Mouse (Mus musculus) myocyte (in vitro differentiated cells): Measurements from ENCODE around the gene H2al1b. TPM values are rescaled to one million over a fixed set of nuclear protein-coding genes. Genes with fewer than 3 reads are reported as not detected.

Experiments used
- H3K27me3 ChIP-seq: one replicate; pipeline ENCODE4 v1.6.1; 2011; ENCODE audit not compliant: control insufficient read depth, insufficient read depth, insufficient read length
- H3K36me3 ChIP-seq: one replicate; pipeline ENCODE4 v1.6.1; 2011; ENCODE audit not compliant: control insufficient read depth, insufficient read depth
- H3K4me2 ChIP-seq: one replicate; pipeline ENCODE4 v1.6.1; 2011; ENCODE audit warnings: low read depth, control low read depth
- H3K4me3 ChIP-seq: one replicate; pipeline ENCODE4 v1.5.1; 2011; ENCODE audit warnings: mild to moderate bottlenecking, control low read depth, moderate library complexity
- H3K79me2 ChIP-seq: one replicate; pipeline ENCODE4 v1.6.1; 2011; ENCODE audit not compliant: control insufficient read depth, insufficient read depth
- H3ac ChIP-seq: one replicate; pipeline ENCODE4 v1.6.1; 2011; ENCODE audit not compliant: control insufficient read depth, insufficient read length
- E2F4 ChIP-seq: IDR thresholded peaks from one replicate; pipeline ENCODE4 v1.6.1; 2011; ENCODE audit warnings: mild to moderate bottlenecking, control low read depth, moderate library complexity; ENCODE audit not compliant: insufficient read depth
- MYOD1 ChIP-seq, 3 experiments: IDR thresholded peaks; one replicate each; pipeline ENCODE4 v1.6.1; 2011; ENCODE audit warnings: control low read depth in 2 of 3, low read depth in 2 of 3, mild to moderate bottlenecking in 2 of 3, moderate library complexity in 1 of 3; ENCODE audit not compliant: insufficient read length in 2 of 3, control insufficient read depth in 1 of 3
- MYOG ChIP-seq, 3 experiments: IDR thresholded peaks; one replicate each; pipeline ENCODE4 v1.6.1; 2011; ENCODE audit warnings: control low read depth in 2 of 3, low read depth in 2 of 3, mild to moderate bottlenecking in 2 of 3; ENCODE audit not compliant: insufficient read length in 2 of 3, control insufficient read depth in 1 of 3, insufficient read depth in 1 of 3
- POLR2A ChIP-seq: IDR thresholded peaks from one replicate; pipeline ENCODE4 v1.6.1; 2011; ENCODE audit warnings: low read depth, mild to moderate bottlenecking, control low read depth, moderate library complexity; ENCODE audit not compliant: insufficient read length
- REST ChIP-seq: IDR thresholded peaks from one replicate; pipeline ENCODE4 v1.6.1; 2011; ENCODE audit warnings: mild to moderate bottlenecking, control low read depth, moderate library complexity; ENCODE audit not compliant: insufficient read depth, insufficient read length
- SRF ChIP-seq: IDR thresholded peaks from one replicate; pipeline ENCODE4 v1.6.1; 2011; ENCODE audit warnings: low read depth; ENCODE audit not compliant: control insufficient read depth, insufficient read length
- USF1 ChIP-seq: IDR thresholded peaks from one replicate; pipeline ENCODE4 v1.6.1; 2011; ENCODE audit warnings: low read depth, mild to moderate bottlenecking, control low read depth, moderate library complexity
- polyA plus RNA-seq: library from polyadenylated mRNA; unstranded; fragments of >200 nt; fragmentation: generic; extraction: Trizol; gene quantifications from one replicate; pipeline ENCODE4 v1.2.1, GENCODE M21; 2012; ENCODE audit warnings: missing spikeins

The H2al1b gene
- polyA plus RNA-seq, 1 experiment, result not detected

DNA sequence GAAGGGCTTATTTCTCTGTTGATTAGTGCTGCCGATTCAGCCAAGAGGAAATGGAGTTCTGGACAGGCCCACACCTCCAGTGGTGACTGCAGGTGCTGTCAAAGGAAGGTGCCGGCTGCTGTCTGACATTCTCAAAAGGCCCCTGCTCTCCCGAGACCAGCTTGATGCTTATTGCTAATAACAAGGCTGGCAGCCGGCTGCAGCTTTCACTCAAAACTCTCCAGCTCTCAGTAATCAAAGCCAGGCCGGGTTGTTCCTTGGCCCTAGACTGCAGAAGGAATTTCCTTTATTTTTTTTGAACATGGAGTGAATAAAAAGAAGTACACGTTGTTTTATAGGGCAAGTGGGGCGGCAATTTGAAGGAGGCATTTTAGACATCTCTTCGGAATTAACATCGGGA is 43.5 kb downstream of the H2al1b start:
- TF ChIP-seq MYOD1 (IDR thresholded peaks at IDR 0.05; ENCODE audit: control insufficient read depth in 1 of 3, insufficient read length in 2 of 3, low read depth in 2 of 3) (no peak), MYOG (IDR thresholded peaks at IDR 0.05; ENCODE audit: control insufficient read depth in 1 of 3, insufficient read depth in 1 of 3, insufficient read length in 2 of 3, low read depth in 2 of 3) (no peak)
- Histone ChIP-seq H3K79me2 (no peaks in the 10 kb centered on the region), H3K4me3 (no peak overlapping the region), H3ac (no peak overlapping the region), H3K27me3 (no peaks in the 10 kb centered on the region), H3K4me2 (no peak overlapping the region), H3K36me3 (no peaks in the 10 kb centered on the region)

DNA sequence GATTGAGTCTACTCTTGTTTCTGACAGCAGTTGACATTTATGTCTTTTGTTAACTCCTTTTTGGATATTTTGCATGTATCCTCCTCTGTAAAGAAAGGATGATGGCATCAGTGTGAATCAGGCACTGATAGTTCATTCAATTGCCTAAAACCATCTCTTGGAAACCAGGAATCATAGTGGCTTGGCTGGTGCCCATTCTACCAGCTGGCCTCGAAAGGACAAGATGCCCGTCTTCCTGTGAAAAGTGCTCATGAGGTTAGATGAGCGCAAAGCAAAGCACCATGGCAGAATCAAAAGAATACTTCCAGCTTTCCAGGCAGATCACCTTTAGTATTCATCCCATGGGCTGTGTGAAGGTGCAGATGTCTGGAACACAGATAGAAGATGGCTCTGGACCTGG is 44.5 kb downstream of the H2al1b start:
- Histone ChIP-seq H3ac (no peak overlapping the region), H3K4me3 (no peak overlapping the region), H3K79me2 (no peaks in the 10 kb centered on the region), H3K36me3 (no peaks in the 10 kb centered on the region), H3K4me2 (no peak overlapping the region), H3K27me3 (no peaks in the 10 kb centered on the region)
- TF ChIP-seq SRF (no peak), POLR2A (no peak), MYOG (IDR thresholded peaks at IDR 0.05; ENCODE audit: control insufficient read depth in 1 of 3, insufficient read depth in 1 of 3, insufficient read length in 2 of 3, low read depth in 2 of 3) (no peak), REST (no peak), E2F4 (no peak), USF1 (no peak)

Other genes starting within 250 kb of the H2al1b start
- not detected for gene H2al1a, start 3.2 kb upstream of the H2al1b start, polyA plus RNA-seq
- gene H2al1c, start 3.2 kb downstream of the H2al1b start, polyA plus RNA-seq, result not detected
- not detected for gene H2al1d, start 6.4 kb downstream of the H2al1b start, polyA plus RNA-seq
- not detected for gene H2al1e, start 9.5 kb downstream of the H2al1b start, polyA plus RNA-seq
- gene H2al1f, start 12.7 kb downstream of the H2al1b start, polyA plus RNA-seq, result not detected
- not detected for gene H2al1g, start 15.8 kb downstream of the H2al1b start, polyA plus RNA-seq
- not detected for gene H2al1h, start 19.1 kb downstream of the H2al1b start, polyA plus RNA-seq
- not detected for gene H2al1i, start 22.2 kb downstream of the H2al1b start, polyA plus RNA-seq
- gene H2al1j, start 25.4 kb downstream of the H2al1b start, polyA plus RNA-seq, result not detected